Mouse (Mus musculus): Measurements from ENCODE around the gene Sos2. TPM values are rescaled to one million over a fixed set of nuclear protein-coding genes. Genes with fewer than 3 reads are reported as not detected.

Sos2 gene
- 27.3 and 35.0 TPM in 2 replicates for total RNA-seq (2014; rRNA removed)
- 7.6 and 9.2 TPM in 2 replicates for polyA plus RNA-seq (2015; fragmentation: Nextera tagmentation; extraction: Ambion mirVana)

DNA sequence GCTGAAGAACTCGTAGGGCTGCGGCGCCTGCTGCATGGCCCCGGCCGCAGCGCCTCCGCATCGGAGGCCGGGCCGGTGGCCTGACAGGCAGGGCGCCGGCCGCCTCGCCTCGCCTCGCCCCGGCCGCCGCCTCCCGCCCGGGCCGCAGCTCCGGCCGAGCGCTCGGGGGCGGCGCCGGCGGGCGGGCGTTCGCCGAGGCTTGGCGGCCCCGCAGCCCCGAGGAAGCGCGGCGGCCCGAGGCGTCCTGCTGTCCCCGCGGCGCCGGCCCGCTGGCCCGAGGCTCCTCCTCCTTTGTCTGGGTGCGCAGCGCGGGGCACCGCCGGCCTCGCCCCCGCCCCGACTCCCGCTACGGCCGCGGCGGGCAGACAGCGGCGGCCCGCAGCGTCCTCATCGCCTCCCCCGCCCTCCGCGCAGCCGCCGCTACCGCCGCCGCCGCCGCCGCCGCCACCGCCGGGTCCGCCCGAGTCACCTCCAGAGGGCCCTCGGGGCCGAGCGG lies at the start of gene Sos2:
Gene Sos2 (minus strand): TSS at position 287 of the 496 bp plus-strand sequence.
- no peaks in the 10 kb centered on the region for H3K27me3 ChIP-seq (ENCODE audit: insufficient read depth, low read length)
- H3K4me1 ChIP-seq (ENCODE audit: insufficient read depth, low read length): peaks cover 7% of the 10 kb centered on the region
- H3K4me3 ChIP-seq (ENCODE audit: low read length): peak within 1 kb of the TSS; percentile 99
- ATAC-seq (no peak; the same call in none of the 2 replicates), DNase-seq (ENCODE audit: low spot score) (no peak)
- 2% methylated on average over 33 of the region's 85 CpGs for WGBS
- H3K27ac ChIP-seq: peak within 1 kb of the TSS; percentile 96
- TF ChIP-seq CTCF (IDR thresholded peaks at IDR 0.05; ENCODE audit: low read depth): no peak
- H3K9ac ChIP-seq (replicated peaks; ENCODE audit: low read length): peak within 1 kb of the TSS; percentile 98
- H3K9me3 ChIP-seq (ENCODE audit: low read length): no peaks in the 10 kb centered on the region
- peak within 1 kb of the TSS; percentile 77 for H3K4me2 ChIP-seq (ENCODE audit: low read depth, low read length)
- H3K36me3 ChIP-seq (ENCODE audit: insufficient read depth, low read length): no peaks in the 10 kb centered on the region

DNA sequence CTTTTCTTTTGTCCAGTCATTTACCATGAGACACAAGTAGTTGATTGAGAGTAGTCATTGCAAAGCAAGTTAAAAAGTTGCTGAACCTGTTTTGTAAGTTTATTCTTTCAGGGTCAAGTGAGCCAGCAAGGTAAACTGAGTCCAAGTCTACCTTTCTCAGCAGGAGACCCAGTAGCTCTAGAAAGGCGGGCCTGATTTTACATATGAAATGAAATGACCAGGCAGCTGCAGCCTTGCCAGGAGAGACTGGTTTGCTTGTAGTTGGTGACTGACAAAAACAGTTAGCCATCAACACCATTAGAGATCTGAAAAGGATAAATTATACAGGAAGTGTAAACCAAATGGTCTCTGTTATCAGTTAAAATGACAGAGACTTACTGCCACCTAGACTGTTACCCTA lies 48.7 kb upstream of the Sos2 start:
- H3K4me1 ChIP-seq (ENCODE audit: insufficient read depth, low read length): no peaks in the 10 kb centered on the region
- H3K4me3 ChIP-seq (ENCODE audit: low read length): no peak overlapping the region
- no peak for TF ChIP-seq CTCF (IDR thresholded peaks at IDR 0.05; ENCODE audit: low read depth)
- H3K27me3 ChIP-seq (ENCODE audit: insufficient read depth, low read length): no peaks in the 10 kb centered on the region
- no peak overlapping the region for H3K9ac ChIP-seq (replicated peaks; ENCODE audit: low read length)
- H3K27ac ChIP-seq: no peak overlapping the region
- ATAC-seq (no peak), DNase-seq (ENCODE audit: low spot score) (no peak)
- no peaks in the 10 kb centered on the region for H3K9me3 ChIP-seq (ENCODE audit: low read length)
- H3K36me3 ChIP-seq (ENCODE audit: insufficient read depth, low read length): no peaks in the 10 kb centered on the region
- WGBS: 82% methylated on average over 1 of the region's 1 CpGs
- H3K4me2 ChIP-seq (ENCODE audit: low read depth, low read length): no peak overlapping the region

DNA sequence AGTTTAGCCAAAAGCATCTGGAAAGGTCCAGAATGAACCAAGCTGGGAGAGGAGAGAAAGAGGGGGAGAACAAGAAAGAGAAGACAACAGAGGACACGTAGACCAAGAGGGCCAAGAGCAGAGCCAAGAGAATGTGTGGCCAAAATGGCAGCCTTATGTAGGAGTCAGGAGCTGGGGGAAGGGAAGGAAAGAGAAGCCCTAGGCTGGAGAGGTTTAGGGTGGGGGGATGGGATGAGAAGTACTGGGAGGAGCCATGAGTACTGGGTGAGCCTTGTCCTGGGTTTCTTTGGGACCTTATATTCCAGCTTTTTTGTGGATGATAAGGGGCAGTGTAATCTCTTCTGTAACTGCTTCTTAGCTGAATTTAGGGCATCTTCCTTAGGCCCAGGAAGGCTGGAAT lies 47.6 kb upstream of the Sos2 start:
- no peak for TF ChIP-seq CTCF (IDR thresholded peaks at IDR 0.05; ENCODE audit: low read depth)
- H3K27me3 ChIP-seq (ENCODE audit: insufficient read depth, low read length): no peaks in the 10 kb centered on the region
- H3K36me3 ChIP-seq (ENCODE audit: insufficient read depth, low read length): no peaks in the 10 kb centered on the region
- H3K4me3 ChIP-seq (ENCODE audit: low read length): no peak overlapping the region
- no peaks in the 10 kb centered on the region for H3K4me1 ChIP-seq (ENCODE audit: insufficient read depth, low read length)
- DNase-seq (ENCODE audit: low spot score) (no peak), ATAC-seq (no peak)
- no peaks in the 10 kb centered on the region for H3K9me3 ChIP-seq (ENCODE audit: low read length)
- 91% methylated on average over 1 of the region's 1 CpGs for WGBS
- no peak overlapping the region for H3K27ac ChIP-seq
- H3K9ac ChIP-seq (replicated peaks; ENCODE audit: low read length): no peak overlapping the region
- H3K4me2 ChIP-seq (ENCODE audit: low read depth, low read length): no peak overlapping the region

DNA sequence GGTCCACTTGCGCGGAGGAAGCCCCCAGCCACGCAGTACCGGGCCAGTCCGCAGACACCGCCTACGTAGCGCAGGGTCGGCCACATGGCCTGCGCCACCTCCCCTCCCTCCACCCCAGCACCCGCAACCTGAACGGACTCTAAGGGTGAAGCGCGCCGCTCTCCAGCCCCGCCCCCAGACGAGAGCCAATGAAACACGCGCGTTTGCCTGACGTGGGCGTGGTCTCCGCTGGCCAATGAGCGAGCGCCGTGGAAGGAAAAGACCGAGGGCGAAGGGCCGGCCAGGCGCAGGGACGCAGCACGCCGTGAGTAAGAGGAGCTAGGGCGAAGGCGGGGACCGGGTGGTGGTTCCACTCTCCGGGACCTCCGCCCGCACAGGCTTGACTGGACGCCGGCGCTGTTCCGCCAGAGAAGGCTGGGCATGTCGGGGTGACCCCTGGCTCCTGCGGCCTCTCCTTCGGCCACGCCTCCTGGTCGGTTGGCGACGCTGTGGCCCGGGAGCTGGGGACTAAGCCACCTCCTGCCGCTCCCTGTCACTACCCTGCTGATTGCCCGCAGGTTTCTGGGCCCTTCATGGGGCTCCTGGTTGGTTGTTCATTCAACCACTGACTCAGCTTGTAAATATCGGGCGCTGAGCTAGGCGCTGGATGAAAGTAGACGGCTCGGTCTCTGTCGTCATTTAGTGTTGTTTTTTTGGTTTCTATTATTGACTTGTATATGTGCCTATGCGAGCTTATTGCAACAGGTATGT lies 43.2 kb upstream of the Sos2 start, which contains the start of the genes L2hgdh and Atp5s:
Gene L2hgdh (minus strand): TSS at position 163 of the 750 bp plus-strand sequence.
Gene Atp5s (plus strand): TSS at position 240 of the 750 bp plus-strand sequence.
- no peaks in the 10 kb centered on the region for H3K36me3 ChIP-seq (ENCODE audit: insufficient read depth, low read length)
- H3K9ac ChIP-seq (replicated peaks; ENCODE audit: low read length): peak within 1 kb of the TSS; percentile 75
- no peak for TF ChIP-seq CTCF (IDR thresholded peaks at IDR 0.05; ENCODE audit: low read depth)
- no peaks in the 10 kb centered on the region for H3K27me3 ChIP-seq (ENCODE audit: insufficient read depth, low read length)
- ATAC-seq (peak; percentile 97), DNase-seq (ENCODE audit: low spot score) (peak; percentile 97)
- H3K9me3 ChIP-seq (ENCODE audit: low read length): no peaks in the 10 kb centered on the region
- H3K4me3 ChIP-seq (ENCODE audit: low read length): peak within 1 kb of the TSS; percentile 76
- 0 out of 2 replicates have a peak, but pooled peaks cover 5% of the 10 kb centered on the region for H3K4me1 ChIP-seq (ENCODE audit: insufficient read depth, low read length)
- H3K4me2 ChIP-seq (ENCODE audit: low read depth, low read length): peak within 1 kb of the TSS; percentile 77
- H3K27ac ChIP-seq: peak within 1 kb of the TSS; percentile 78
- under 1% methylated on average over 60 of the region's 60 CpGs for WGBS

DNA sequence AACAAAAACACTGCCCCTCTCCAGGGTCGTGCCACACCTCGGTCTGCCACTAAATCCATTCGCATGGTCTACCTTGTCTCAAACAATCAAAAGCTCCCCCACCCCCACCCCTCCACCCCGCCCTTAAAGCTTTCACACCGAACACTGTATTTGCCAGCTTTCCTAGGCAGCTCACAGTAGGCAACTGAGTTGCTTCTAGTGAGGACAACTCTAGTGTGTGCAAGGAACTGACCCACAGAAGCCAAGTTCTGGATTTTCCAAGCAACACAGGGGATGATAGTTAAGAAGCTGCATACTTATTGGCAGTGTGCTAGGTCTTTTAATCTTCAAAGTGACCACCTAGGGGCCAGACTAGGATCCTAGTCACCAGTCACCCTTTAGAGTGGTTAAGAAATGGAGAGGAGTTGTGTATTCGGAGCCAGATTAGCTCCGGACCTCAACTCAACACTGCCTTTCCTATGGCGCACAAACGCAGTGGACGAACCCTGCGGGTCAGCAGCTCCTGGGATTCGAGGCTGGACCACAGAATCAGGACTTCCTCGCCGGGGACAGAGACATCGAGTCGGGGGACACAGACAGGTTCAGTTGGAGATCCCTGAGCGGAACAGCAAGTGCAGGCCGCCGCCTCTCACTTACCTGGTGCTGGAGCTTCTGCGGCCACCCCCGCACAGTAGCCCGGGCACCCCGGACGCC lies 42.5 kb upstream of the Sos2 start:
- 4% methylated on average over 24 of the region's 24 CpGs for WGBS
- H3K9me3 ChIP-seq (ENCODE audit: low read length): 0 out of 2 replicates have a peak, but pooled peaks cover 2% of the 10 kb centered on the region
- ATAC-seq: peak; percentile 2; the same call in 1 of the 2 replicates
- no peak for TF ChIP-seq CTCF (IDR thresholded peaks at IDR 0.05; ENCODE audit: low read depth)
- H3K4me2 ChIP-seq (ENCODE audit: low read depth, low read length): peak overlapping the region; percentile 77
- peak overlapping the region; percentile 76 for H3K4me3 ChIP-seq (ENCODE audit: low read length)
- H3K36me3 ChIP-seq (ENCODE audit: insufficient read depth, low read length): no peaks in the 10 kb centered on the region
- no peaks in the 10 kb centered on the region for H3K27me3 ChIP-seq (ENCODE audit: insufficient read depth, low read length)
- H3K4me1 ChIP-seq (ENCODE audit: insufficient read depth, low read length): 0 out of 2 replicates have a peak, but pooled peaks cover 5% of the 10 kb centered on the region
- peak; percentile 3 for DNase-seq (ENCODE audit: low spot score)
- H3K27ac ChIP-seq: peak overlapping the region; percentile 78
- H3K9ac ChIP-seq (replicated peaks; ENCODE audit: low read length): peak overlapping the region; percentile 75

DNA sequence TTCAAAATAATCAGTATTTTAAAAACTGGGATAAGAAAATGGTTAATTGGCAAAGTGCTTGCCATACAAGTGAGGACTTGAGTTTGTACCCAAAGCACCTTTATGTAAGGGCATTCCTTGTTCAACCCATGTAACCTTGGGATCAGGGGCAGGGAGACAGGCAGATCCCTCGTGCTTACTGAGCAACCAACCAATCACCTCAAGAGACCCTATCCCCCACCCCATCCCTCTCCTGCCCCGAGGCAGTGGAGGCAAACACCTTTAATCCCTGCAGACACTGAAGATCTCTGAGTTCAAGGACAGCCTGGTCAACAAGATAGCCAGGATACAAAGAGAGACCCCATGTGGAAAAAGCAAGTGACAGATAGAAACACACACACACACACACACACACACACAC lies 41.7 kb upstream of the Sos2 start:
- Histone ChIP-seq H3K27ac (no peak overlapping the region), H3K36me3 (ENCODE audit: insufficient read depth, low read length) (no peaks in the 10 kb centered on the region), H3K4me1 (ENCODE audit: insufficient read depth, low read length) (0 out of 2 replicates have a peak, but pooled peaks cover 5% of the 10 kb centered on the region), H3K4me2 (ENCODE audit: low read depth, low read length) (peak overlapping the region; percentile 77), H3K9ac (replicated peaks; ENCODE audit: low read length) (no peak overlapping the region), H3K27me3 (ENCODE audit: insufficient read depth, low read length) (no peaks in the 10 kb centered on the region), H3K9me3 (ENCODE audit: low read length) (0 out of 2 replicates have a peak, but pooled peaks cover 2% of the 10 kb centered on the region), H3K4me3 (ENCODE audit: low read length) (no peak overlapping the region)
- WGBS: 71% methylated on average over 2 of the region's 2 CpGs
- ATAC-seq: no peak
- DNase-seq (ENCODE audit: low spot score): no peak
- TF ChIP-seq CTCF (IDR thresholded peaks at IDR 0.05; ENCODE audit: low read depth): no peak

Measured in hindbrain, postnatal 0 days (tissue).